Mouse (Mus musculus): ENCODE data around the gene Pcdh15.
A peak's percentile ranks its signal among the peaks of the same experiment; 100 is the strongest.

Gene Pcdh15

DNA sequence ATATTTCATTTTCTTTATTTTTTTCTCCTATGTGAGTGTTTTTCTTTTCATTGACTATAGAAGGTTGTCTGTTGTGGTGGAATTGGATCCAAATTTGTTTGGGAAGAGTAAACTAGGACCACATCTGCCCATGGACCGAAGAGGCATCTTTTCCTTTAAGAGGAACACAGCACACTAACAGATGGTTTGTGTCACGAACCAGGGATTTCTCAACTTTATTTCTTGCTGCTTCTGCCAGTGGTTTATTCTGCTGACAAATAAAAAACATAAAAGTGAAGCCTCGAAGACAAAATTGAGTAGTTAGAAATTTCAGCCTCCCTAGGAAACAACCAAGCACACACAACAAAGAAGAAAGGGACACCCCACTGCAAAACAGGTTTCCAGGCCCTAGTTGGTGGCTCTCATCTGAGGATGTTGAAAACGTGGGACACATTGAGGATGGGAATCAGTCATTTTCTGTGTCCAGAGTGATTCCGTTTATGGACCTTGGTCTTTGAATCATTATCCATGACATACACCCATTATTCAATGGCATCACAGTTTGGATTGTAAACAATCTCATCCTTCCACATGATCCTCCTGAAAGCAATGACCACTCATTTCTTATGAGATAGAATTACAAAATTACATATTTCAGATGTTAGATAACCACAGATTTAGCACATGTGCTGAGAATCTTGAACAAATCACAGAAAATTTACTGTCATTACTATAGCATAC is 1206.5 kb downstream of the Pcdh15 start:
- no peak for DNase-seq (ENCODE audit: low read depth, low spot score)

DNA sequence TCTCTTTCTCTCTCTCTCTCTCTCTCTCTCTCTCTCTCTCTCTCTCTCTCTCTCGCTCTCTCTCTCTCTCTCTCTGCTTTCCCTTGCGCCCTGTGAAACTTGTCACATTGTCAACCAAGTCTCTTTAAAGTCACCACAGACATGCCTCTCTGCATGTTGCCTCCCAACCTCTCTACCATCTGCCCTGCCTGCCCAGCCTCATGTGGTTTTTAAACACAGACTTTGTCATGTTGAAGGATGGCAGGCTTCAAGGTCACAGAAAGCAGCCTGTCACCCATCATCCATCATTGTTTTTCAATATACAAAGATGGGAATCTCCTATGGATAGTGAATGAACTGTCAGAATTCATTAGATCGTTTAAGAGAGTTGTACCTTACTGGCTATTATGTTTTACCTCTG is 1207.9 kb downstream of the Pcdh15 start:
- DNase-seq (ENCODE audit: low read depth, low spot score): no peak

DNA sequence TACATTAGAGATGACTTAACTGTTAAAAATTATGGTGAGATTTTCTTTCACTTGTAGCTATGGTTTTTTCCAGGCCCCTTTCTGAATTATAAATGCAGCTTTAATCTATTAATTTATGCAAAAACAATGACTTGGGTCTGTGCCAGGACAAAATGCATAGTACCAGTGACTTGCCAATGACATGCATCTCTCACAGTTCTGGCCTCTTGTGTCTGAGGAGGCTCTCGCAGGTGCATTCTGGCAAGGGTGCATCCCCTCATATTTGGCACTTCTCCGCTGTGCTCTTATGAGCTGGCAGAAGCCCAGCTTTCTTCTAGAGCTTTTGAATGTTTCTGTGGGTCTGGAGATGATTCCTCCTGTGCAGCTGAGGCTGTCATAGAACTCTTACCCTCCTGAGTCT is 1216.9 kb downstream of the Pcdh15 start:
- no peak for DNase-seq (ENCODE audit: low read depth, low spot score)

DNA sequence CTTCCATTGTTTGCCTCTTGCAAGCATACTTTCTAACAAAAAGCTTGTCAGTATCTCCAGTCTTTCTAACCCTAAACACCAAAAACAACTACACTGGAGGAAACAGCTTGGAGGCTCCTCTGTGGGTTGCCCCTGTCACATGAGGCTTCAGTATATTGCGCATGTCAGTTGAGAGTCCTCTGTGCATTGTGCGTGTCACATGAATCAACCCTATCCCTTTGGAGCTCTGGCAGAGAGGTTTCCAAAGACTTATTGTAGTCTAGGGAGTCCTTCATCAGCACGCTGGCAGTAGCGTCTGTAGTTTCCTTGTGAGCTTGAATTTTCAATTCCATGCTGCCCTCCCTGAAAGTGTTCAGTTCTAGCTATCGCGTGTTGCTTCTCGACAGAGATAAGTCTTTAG is 1236.3 kb downstream of the Pcdh15 start:
- DNase-seq (ENCODE audit: low read depth, low spot score): no peak

DNA sequence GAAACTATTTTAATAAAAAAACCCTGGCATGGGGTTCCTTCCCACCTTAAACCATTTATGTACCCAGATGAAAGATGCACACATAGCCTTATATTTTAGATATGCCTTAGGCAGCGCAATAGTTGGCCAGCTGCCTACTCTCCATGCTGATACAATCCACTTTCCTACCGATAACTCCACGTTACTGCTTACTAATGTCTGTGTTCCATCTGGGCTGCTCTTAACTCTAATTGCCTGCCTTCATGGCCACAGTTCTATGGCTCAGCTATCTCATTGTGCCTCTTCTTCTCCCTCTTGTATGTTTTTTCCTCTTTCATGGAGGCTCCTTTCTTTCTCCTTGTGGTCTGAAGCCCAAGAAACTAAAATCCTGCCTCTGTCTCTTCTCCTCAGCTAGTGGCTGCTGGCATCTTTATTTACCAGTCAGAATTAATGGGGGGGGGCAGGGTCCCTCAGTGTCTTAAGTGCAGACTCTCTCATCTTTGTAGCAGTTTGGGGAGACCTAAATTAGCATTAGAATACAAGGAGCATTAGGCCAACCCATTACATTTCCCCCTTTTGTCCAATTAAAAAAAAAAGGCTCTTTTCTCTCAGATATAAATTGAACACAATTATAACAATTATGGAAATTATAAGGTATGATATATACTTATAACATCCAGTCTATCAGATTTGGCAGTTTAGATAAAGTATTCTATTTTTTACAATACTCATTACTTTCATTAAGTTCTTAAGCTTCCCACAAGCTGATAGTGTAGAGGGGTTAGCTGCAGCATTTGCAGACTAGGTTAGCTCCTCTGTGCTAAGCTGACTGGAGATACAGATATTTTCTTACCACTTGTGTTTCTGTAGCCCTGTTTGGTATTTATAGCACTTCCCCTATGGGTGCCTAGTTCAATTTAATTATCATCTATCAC is 1240.4 kb downstream of the Pcdh15 start:
- DNase-seq (ENCODE audit: low read depth, low spot score): no peak

DNA sequence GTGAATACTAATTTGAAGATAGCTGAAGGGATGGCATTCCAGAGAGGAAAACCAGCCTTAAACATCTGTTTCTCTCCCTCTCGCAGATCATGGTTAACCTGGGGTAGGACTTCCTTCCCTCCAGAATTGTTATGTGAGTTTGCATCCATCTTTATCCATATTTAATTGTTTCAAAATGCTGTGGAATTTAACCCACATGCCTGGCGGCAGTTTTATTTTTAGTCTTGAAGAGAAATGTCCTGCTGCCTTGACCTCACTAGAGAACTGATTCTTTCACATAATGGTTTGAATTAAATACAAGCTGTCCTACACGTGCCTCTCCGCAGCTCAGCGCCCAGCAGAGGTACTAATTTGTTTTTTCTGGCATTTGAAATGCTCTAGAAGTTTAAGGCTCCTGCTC is 1260.4 kb downstream of the Pcdh15 start:
- no peak for DNase-seq (ENCODE audit: low read depth, low spot score)

DNA sequence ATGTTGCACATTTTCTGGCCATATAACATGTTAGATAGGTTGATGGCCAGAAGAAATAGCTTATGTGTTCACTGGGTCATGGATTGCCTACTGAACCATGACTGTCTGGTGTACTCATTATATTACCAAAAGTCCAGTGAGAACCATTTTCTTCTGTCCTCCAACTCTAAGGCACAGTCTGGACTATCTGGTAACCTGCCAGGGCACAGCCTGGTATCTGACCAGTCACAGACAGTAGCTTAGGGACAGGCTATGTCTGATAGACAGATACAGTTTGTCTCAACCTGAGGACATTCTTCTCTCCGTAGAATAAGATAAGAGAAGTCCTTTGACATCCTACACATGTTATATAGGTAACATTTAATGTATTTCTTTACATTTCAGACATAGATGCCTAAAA is 1279.6 kb downstream of the Pcdh15 start:
- DNase-seq (ENCODE audit: low read depth, low spot score): no peak

DNA sequence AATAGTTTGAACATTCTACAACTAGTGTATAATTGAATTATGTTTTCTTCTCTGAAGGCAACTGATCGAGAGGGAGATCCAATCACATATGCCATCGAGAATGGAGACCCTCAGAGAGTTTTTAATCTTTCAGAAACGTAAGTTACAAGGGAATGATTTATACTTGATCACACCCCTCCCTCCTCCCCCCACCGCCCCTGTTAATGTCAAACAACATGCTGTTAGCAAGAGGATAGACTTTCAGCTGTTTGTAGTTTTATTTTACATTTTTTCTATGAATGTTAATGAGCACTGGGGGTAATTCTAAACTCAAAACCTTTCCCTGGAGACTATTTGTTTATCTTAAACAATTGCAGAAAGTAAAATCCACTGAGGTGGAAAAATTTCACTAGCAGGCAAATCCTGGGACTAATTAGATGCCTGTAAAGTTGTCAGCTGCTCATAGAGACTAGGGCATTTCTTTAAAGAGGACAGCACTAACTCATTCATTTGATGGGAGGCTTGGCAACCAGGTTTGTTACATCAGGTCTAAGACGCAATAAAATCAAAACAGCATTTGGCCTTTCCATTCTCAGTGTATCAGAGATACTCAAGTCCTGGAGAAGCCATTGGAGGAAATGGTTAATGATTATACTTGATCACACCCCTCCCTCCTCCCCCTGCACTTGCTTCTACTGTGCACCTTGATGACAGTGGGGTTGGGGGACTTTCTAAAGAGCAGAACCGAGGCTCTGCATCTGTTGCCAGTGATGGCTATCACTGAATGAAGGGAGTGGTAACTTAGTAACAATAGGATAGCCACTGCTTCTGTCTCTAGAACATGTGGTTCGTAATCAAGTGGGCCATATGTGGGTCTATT is 1280.4 kb downstream of the Pcdh15 start:
- no peak for DNase-seq (ENCODE audit: low read depth, low spot score)

DNA sequence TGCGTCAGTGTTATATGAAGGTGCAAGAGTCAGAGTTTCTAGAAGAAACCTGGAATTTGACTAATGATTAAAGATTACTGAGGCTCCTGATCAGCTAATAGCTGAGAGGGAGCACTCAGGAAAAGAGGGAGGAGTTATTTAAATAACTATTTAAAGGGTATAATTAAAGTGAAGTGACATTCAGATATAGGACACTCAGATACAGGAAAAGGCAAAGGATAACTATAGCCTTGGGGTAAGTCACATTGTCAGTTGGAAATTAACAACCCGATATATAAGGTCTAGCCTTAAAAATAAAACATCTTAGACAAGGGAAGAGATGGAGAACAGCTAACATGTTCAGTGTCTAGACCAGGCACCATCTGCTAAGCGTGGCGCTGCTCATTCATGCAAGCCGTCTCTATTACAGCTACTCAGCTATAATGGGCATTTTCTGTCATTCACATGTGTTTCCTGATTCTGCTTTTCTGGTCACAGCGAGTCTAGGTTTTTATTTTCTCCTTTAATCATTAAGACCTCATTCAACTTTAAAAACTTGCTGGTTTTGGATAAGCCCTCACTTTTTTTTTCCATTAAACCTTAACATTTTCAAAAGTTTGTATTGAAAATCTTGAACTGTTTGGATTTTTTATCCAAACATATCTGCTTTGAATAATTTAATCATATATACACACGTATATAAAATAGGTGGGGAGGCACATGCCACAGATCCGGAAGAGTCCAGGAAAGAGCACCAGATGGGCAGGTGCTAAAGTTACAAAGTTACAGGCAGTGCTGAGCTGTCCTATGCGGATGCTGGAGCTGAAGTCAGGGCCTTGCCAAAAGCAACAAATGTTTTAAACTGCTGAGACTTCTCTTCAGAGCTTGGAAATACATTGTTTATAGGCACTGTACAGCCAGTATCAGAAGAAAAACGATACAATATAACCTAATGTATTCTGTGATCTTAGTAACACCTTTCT is 1288.7 kb downstream of the Pcdh15 start:
- DNase-seq (ENCODE audit: low read depth, low spot score): no peak

DNA sequence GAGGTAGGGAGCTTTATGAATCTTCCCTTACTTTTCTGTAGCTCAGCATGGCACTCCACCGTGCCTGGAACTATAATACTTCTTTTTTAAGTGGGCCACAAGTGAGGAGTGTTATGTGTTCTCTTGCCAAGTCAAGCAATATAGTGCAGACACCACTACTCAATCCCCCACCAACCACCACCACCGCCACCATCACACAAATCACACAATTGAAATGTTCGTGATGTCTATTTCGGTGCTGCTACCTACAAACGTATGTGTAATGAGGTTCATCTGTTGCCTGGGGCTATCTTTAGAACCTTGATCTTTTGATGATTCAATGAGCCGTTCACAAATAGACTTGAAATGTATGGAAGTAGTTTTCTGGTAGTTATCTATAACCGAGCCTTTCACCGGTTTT is 1304.0 kb downstream of the Pcdh15 start:
- DNase-seq (ENCODE audit: low read depth, low spot score): no peak

DNA sequence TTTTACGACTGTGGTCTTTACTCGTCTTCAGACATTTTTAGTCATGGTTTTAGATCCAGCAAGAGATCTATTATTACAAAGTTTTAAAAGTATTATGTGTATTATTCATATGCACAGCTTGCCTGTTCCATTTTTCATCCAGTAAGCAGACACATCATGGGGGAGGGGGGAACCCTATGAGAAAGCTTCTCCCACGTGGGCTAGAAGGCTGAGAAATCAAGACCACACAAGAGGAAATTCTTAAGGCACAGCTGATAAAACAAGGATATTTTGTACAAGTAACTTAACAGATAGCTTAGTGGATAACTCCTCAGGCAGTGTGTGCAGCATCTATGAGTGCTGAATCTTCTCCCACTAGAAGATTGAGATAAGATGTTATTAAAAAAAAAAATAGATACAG is 1314.9 kb downstream of the Pcdh15 start:
- no peak for DNase-seq (ENCODE audit: low read depth, low spot score)

DNA sequence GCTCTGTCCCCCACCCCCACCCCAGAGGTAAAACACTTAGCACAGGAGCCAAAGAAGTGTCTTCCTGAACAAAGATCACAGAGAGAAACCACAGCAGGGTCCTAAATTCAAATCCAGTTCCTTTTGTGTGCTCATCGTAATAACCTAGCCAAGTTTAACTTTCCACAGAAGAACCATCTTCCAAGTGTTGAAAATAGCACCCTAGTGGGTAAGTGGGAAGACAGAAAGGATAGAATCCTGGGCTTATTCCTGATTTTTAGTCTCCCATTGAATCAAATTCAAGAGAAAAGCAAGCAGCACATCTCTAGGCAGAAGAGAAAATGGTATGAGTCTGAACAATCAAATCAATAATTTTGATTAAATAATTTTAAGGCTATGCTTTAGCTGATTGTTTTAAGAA is 1315.8 kb downstream of the Pcdh15 start:
- no peak for DNase-seq (ENCODE audit: low read depth, low spot score)

DNA sequence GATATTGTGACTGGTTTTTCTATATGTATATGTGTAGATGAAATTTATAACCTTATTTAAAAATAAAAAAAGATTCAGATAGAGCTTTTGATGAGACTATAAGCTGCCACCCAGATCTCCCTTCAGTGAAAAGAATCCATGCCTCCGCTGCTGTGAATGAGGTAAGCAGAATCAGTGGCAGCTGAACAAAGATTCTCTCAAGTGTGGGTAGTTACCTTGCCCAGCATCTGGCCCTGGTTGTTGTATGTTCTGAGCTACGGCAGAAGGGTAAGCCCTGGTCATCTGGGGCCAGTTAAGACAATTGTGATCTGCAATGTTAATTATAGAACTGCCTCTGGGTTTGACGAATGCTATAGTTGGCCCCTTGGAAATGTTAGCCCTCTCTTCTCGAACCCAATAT is 1316.2 kb downstream of the Pcdh15 start:
- DNase-seq (ENCODE audit: low read depth, low spot score): no peak

DNA sequence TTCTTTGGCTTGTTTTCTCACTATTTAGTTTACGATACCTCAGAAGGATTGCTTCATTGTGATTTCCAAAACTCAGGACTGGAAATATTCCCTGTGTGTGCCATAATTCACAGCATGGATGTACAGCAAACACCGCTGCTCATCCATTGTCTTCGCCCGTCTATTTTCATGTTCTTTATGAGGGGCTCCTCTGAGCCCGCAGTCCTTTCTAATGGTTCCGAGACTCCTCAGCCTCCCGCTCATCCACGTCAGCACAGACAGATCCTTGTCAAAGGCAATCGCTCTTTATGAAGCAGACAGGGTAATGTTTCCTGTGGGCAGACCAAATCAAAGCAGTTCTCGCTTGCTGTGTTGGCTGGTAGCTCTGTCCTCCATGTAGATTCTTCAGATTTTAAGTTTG is 1316.8 kb downstream of the Pcdh15 start:
- DNase-seq (ENCODE audit: low read depth, low spot score): no peak

DNA sequence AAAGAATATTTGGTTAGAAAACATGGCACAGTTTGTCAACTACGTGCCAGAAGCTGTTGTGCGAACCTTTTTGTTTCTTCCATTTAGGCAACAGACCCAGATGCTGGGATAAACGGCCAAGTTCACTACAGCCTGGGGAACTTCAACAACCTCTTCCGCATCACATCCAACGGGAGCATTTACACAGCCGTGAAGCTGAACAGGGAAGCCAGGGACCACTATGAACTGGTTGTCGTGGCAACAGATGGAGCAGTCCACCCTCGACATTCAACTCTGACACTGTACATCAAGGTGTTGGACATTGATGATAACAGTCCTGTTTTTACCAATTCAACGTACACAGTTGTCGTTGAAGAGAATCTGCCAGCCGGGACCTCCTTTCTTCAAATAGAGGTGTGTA is 1350.9 kb downstream of the Pcdh15 start:
- no peak for DNase-seq (ENCODE audit: low read depth, low spot score)

DNA sequence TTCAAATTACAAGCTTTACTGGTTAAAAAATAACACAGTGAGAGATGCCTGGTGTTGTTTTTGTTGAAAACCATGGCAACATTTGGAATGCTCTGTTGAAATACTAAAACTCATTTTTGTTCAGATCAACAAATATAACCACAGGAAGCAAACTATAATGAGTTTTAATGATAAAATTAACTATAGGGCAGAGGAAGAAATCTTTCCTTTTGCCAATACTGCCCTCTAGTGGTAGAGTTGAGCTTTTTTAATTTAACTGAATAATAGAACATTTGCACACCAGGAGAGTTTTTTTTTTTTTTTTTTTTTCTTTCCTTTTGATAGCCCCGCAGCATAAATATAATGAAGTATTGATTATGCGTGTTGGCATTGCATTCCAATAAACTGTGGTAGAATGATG is 1364.8 kb downstream of the Pcdh15 start:
- peak; percentile 12 for DNase-seq (ENCODE audit: low read depth, low spot score)

DNA sequence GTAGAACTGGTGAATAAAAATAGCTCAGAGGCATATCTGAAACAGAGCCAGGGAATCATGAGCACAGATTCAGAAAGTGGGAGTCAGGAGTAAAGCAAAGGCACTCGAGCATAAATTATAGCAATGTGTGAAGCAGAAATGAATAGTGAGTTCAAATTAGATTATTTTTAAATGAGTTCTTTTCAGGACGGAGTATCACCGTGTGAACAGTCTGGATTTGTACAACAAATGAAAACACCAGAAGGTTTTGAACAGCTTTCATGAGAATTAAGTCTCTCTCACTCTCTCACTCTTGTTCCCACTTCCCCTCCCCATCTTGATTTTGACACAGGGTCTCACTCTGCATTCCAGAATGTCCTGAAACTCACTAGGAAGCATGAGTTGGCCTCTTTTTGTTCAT is 1381.6 kb downstream of the Pcdh15 start:
- no peak for DNase-seq (ENCODE audit: low read depth, low spot score)

DNA sequence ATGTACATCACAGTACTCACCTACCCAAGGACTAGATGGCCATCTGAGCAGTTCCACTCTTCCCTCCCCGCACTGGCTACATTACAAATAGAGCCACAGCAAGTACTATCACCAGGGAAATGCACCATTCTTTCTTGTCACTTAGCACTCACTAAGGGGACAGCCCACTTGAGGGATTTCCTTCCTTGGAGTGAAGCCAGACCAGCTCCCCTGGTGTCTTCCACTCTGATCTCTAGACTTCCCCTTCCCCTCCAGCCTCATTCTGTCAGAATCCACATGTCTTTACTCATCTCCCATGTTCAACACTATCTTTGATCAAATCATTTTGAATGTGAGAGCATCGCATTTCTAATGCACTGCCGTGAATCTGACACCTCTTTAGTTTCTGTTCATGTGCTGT is 1413.2 kb downstream of the Pcdh15 start:
- DNase-seq (ENCODE audit: low read depth, low spot score): no peak

DNA sequence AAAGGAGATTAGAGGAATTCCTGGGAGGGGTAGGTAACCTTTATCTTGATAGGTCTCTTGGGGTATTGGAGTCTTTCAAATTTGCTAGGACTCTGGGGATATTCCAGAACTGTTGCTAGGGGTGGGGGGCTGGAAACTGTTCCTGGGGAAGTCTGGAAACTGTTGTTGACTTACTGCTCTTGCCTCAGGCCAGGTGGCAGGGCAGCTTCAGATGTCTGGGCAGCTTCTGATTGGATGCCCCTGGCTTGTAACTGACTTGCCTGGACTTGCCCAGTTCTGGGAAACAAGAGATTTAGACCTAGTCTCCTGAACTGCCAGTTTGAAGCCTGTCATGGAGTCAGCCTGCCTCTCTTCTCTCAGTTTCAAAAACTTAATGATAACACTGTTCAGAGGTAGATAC is 1414.6 kb downstream of the Pcdh15 start:
- DNase-seq (ENCODE audit: low read depth, low spot score): no peak

DNA sequence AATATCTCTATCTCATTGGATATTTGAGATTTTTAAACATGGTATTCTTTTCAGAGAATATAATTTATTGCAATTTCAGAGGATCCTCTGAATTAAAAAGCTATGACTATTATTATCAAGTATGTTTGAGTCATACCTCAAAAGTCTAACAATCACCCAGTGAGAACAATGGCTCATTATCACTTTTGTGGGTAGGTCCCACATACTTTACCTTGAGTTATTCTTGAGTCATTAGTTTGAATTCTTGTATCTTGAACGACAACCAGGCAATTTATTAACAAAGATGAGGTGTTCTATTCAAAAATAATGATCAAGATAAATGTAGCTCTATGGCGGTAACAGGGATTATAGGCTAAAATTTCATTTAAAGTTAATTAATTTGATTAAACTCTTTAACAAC is 1439.2 kb downstream of the Pcdh15 start:
- DNase-seq (ENCODE audit: low read depth, low spot score): no peak

DNA sequence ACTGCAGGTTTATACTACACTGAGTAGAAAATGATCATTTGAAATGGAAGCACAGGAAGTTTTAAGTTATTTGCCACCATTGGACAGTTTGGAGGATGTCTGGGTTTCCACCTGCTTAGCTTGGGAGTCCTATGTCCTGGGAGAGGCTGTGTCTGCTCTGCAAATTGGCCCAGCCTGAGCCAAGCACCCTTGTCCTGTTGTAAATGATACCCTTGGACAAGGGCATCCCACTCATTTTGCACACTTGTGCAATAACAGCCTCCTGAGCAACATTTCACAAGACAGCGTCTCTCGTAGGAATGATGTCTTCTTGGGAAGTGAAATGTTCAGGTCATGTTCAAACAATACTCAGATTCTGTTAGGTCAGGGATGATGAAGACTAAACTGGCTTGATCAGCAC is 1456.2 kb downstream of the Pcdh15 start:
- DNase-seq (ENCODE audit: low read depth, low spot score): no peak
